Mouse (Mus musculus) large intestine, adult 2 months (tissue): Measurements from ENCODE around the gene Mterf1b. TPM values are rescaled to one million over a fixed set of nuclear protein-coding genes. Genes with fewer than 3 reads are reported as not detected.
"Not testable (repeated sequence)": the region's sequence is repeated elsewhere in the genome, so short reads cannot be mapped to it uniquely, and the experiment has no call there.

ENCODE experiments used
- DNase-seq: peaks from one replicate; pipeline ENCODE4 v3.0.0-alpha.2; 2012; ENCODE audit warnings: low read depth, low spot score
- WGBS: fragments of 180-500 bp; shearing (Covaris S2); methylation state at CpG from one replicate; pipeline ENCODE4 v1.1.7; 2018; 5-methylcytosine and 5-hydroxymethylcytosine counted together
- polyA plus RNA-seq: library from polyadenylated mRNA; depleted of rRNA; stranded (reverse); fragments of >200 nt; gene quantifications from 2 replicates; pipeline ENCODE4 v1.2.3, GENCODE M21; 2012; rRNA removed

Gene Mterf1b
- 0.16 and 0.45 TPM in 2 replicates for polyA plus RNA-seq

- DNase-seq: not testable (repeated sequence)
- WGBS: 59% methylated on average over 12 of the region's 37 CpGs
These were observed at the start of gene Mterf1b for GRCm38 (mm10) chr5:4191671-4192480. Mterf1b (plus strand) TSS chr5:4192367.

GRCm38 (mm10) chr5:4159418-4160071, 32.6 kb upstream of the Mterf1b start:
- DNase-seq: not testable (repeated sequence)
- 80% methylated on average over 4 of the region's 5 CpGs for WGBS

- WGBS: 80% methylated on average over 3 of the region's 3 CpGs
- DNase-seq: no peak
These were observed 30.6 kb upstream of the Mterf1b start for GRCm38 (mm10) chr5:4161554-4161953.

- 39% methylated on average over 7 of the region's 7 CpGs for WGBS
- DNase-seq: no peak
These were observed 29.7 kb upstream of the Mterf1b start for GRCm38 (mm10) chr5:4162461-4162860.

GRCm38 (mm10) chr5:4167813-4168529, 24.2 kb upstream of the Mterf1b start:
- DNase-seq: not testable (repeated sequence)
- WGBS: 61% methylated on average over 6 of the region's 6 CpGs

GRCm38 (mm10) chr5:4168530-4168926, 23.6 kb upstream of the Mterf1b start:
- 68% methylated on average over 4 of the region's 4 CpGs for WGBS
- not testable (repeated sequence) for DNase-seq

- not testable (repeated sequence) for DNase-seq
- 76% methylated on average over 3 of the region's 3 CpGs for WGBS
These were observed 15.7 kb upstream of the Mterf1b start for GRCm38 (mm10) chr5:4176421-4176820.

- 78% methylated on average over 6 of the region's 6 CpGs for WGBS
- DNase-seq: no peak
These were observed 12.8 kb upstream of the Mterf1b start for GRCm38 (mm10) chr5:4179364-4179763.

- WGBS: 49% methylated on average over 4 of the region's 4 CpGs
- DNase-seq: no peak
These were observed 5.4 kb upstream of the Mterf1b start for GRCm38 (mm10) chr5:4186815-4187214.

GRCm38 (mm10) chr5:4192481-4193246, 497 bp downstream of the Mterf1b start:
- DNase-seq: not testable (repeated sequence)
- WGBS: 4% methylated on average over 16 of the region's 27 CpGs

GRCm38 (mm10) chr5:4193247-4193628, 1.1 kb downstream of the Mterf1b start:
- WGBS: 82% methylated on average over 5 of the region's 5 CpGs
- no peak for DNase-seq

GRCm38 (mm10) chr5:4194166-4194565, 2.0 kb downstream of the Mterf1b start:
- DNase-seq: no peak
- 56% methylated on average over 1 of the region's 1 CpGs for WGBS

GRCm38 (mm10) chr5:4195086-4195485, 2.9 kb downstream of the Mterf1b start:
- DNase-seq: no peak
- WGBS: 56% methylated on average over 1 of the region's 1 CpGs

GRCm38 (mm10) chr5:4201368-4201767, 9.2 kb downstream of the Mterf1b start:
- DNase-seq: no peak

GRCm38 (mm10) chr5:4202276-4202810, 10.2 kb downstream of the Mterf1b start:
- DNase-seq: not testable (repeated sequence)
- whole genome bisulfite sequencing: 95% methylated on average over 19 of the region's 19 CpGs

GRCm38 (mm10) chr5:4210082-4210481, 17.9 kb downstream of the Mterf1b start:
- not testable (repeated sequence) for DNase-seq
- 82% methylated on average over 3 of the region's 3 CpGs for WGBS

- WGBS: 69% methylated on average over 3 of the region's 3 CpGs
- no peak for DNase-seq
These were observed 29.1 kb downstream of the Mterf1b start for GRCm38 (mm10) chr5:4221309-4221708.

GRCm38 (mm10) chr5:4221981-4222623, 29.9 kb downstream of the Mterf1b start:
- 52% methylated on average over 6 of the region's 6 CpGs for WGBS

GRCm38 (mm10) chr5:4232163-4232562, 40.0 kb downstream of the Mterf1b start:
- 83% methylated on average over 2 of the region's 2 CpGs for WGBS
- no peak for DNase-seq

More at GRCm38 (mm10) chr5:4221981-4222623, 29.9 kb downstream of the Mterf1b start:
- DNase-seq: no peak
